Mouse (Mus musculus): ENCODE measurements around the gene Zdhhc12. TPM values are rescaled to one million over a fixed set of nuclear protein-coding genes. Genes with fewer than 3 reads are reported as not detected.

Gene Zdhhc12
- polyA plus RNA-seq, 1 experiment from 2014 or later, result 28.0 TPM

- Histone ChIP-seq H3K27me3 (ENCODE audit: control insufficient read depth, insufficient read depth, low read length) (no peaks in the 10 kb centered on the region), H3K4me2 (no peak overlapping the region), H3K9me3 (ENCODE audit: control insufficient read depth, low read length) (no peaks in the 10 kb centered on the region), H3K27ac (ENCODE audit: low read depth, low read length) (no peak overlapping the region), H3K4me1 (ENCODE audit: control insufficient read depth, insufficient read depth, low read length) (peaks cover 4% of the 10 kb centered on the region; the same call in 1 of the 2 replicates), H3K4me3 (ENCODE audit: low read depth, low read length) (no peak overlapping the region), H3K9ac (ENCODE audit: low read length) (no peak overlapping the region), H3K36me3 (ENCODE audit: control insufficient read depth, insufficient read depth, low read length) (peaks cover 12% of the 10 kb centered on the region; the same call in 1 of the 2 replicates)
- ATAC-seq (ENCODE audit: low FRiP score) (no peak), DNase-seq (ENCODE audit: low spot score, missing footprints) (no peak)
- WGBS, result 77% methylated on average over 3 of the region's 3 CpGs
These were observed 20.2 kb downstream of the Zdhhc12 start for GRCm38 (mm10) chr2:30073285-30073684.

DNA sequence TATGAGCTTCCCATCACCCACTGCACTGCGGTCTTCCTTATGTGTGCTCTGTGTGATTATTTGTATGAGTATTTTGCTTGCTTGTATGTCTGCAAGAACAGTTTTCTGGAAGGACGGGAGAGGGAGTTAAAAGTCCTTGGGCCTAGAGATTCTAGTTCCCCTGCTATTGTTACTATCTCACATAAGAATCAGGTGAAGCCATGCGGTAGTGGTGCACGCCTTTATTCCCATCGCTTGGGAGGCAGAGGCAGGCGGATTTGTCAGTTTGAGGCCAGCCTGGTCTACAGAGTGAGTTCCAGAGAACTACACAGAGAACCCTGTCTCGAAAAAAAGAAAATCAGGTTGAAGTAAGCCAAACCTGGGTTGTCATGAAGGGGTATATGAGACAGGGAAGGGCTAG lies 20.6 kb downstream of the Zdhhc12 start:
- Histone ChIP-seq H3K27ac (ENCODE audit: low read depth, low read length) (no peak overlapping the region), H3K27me3 (ENCODE audit: control insufficient read depth, insufficient read depth, low read length) (no peaks in the 10 kb centered on the region), H3K9ac (ENCODE audit: low read length) (no peak overlapping the region), H3K4me2 (no peak overlapping the region), H3K4me1 (ENCODE audit: control insufficient read depth, insufficient read depth, low read length) (peaks cover 3% of the 10 kb centered on the region; the same call in 1 of the 2 replicates), H3K4me3 (ENCODE audit: low read depth, low read length) (no peak overlapping the region), H3K36me3 (ENCODE audit: control insufficient read depth, insufficient read depth, low read length) (peaks cover 13% of the 10 kb centered on the region; the same call in 1 of the 2 replicates), H3K9me3 (ENCODE audit: control insufficient read depth, low read length) (no peaks in the 10 kb centered on the region)
- ATAC-seq (ENCODE audit: low FRiP score) (no peak), DNase-seq (ENCODE audit: low spot score, missing footprints) (peak; percentile 87)
- 74% methylated on average over 7 of the region's 7 CpGs for WGBS

DNA sequence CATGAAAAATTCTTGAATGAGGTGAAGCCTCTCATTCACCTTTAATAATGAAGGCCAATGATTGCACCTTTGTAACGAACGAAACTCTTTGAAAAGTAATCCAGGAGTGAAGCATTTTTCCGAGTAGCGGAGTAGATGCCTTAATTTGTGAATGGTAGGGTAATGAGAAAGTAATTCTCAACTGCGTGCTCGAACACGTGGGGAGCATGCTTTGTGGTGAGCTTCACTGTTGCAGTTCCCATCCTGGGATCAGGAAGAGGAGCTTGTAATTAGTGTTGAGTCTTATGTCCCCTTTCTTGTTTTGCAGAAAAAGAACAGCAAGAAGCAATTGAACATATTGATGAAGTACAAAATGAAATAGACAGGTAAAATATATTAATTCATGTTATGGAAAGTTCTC lies 25.5 kb downstream of the Zdhhc12 start:
- Histone ChIP-seq H3K27me3 (ENCODE audit: control insufficient read depth, insufficient read depth, low read length) (no peaks in the 10 kb centered on the region), H3K4me1 (ENCODE audit: control insufficient read depth, insufficient read depth, low read length) (peaks cover 26% of the 10 kb centered on the region), H3K4me3 (ENCODE audit: low read depth, low read length) (peak overlapping the region; percentile 100), H3K36me3 (ENCODE audit: control insufficient read depth, insufficient read depth, low read length) (peaks cover 13% of the 10 kb centered on the region; the same call in 1 of the 2 replicates), H3K9ac (ENCODE audit: low read length) (peak overlapping the region; percentile 100), H3K27ac (ENCODE audit: low read depth, low read length) (no peak overlapping the region), H3K4me2 (peak overlapping the region; percentile 64), H3K9me3 (ENCODE audit: control insufficient read depth, low read length) (no peaks in the 10 kb centered on the region)
- ATAC-seq (ENCODE audit: low FRiP score) (no peak), DNase-seq (ENCODE audit: low spot score, missing footprints) (no peak)
- WGBS, result 42% methylated on average over 7 of the region's 7 CpGs

DNA sequence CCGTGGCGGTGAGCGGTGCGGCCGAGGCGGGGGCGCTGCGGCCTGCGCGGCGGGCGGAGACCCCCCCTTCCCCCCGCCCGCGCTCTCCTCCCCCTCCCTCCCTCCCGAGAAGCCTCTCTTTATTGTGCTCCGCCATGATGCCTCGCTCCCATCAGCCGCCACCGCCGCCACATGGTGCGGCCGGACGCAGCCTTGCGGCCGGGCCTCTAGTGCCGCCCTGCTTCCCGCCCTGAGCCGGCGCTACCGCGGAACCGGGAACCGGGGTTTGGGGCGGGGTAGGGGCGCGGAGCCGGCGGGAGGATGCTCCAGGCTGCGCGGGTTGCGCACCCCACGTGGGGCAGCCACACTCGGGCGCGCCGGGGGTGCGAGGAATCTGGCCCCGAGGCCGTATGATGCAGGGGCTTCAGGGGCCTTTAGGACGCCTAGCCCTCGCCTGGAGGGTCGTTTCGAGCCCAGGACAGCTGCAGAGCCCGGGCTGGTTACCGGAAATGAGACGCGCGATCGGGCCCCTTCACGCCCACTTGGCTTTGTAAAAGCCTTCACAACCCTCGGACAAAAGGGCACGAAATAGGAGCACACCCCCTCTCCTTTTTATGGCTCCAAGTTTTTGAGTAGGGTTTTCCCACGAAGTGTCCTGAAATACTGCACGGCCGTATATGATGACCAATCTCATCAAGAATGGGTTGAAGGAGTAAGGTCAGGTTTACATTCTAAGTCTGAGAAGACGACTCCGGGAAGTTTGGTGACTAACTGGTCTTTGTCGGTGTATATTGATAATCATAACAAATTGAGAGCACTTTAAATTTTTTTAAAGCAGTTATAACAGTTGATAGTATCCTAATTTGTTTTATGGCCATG lies 26.2 kb downstream of the Zdhhc12 start:
- peak; percentile 94 for DNase-seq (ENCODE audit: low spot score, missing footprints)
- Histone ChIP-seq H3K4me1 (ENCODE audit: control insufficient read depth, insufficient read depth, low read length) (peaks cover 28% of the 10 kb centered on the region), H3K4me2 (peak overlapping the region; percentile 64), H3K27ac (ENCODE audit: low read depth, low read length) (peak overlapping the region; percentile 99), H3K9ac (ENCODE audit: low read length) (peak overlapping the region; percentile 100), H3K9me3 (ENCODE audit: control insufficient read depth, low read length) (no peaks in the 10 kb centered on the region), H3K36me3 (ENCODE audit: control insufficient read depth, insufficient read depth, low read length) (peaks cover 11% of the 10 kb centered on the region; the same call in 1 of the 2 replicates), H3K27me3 (ENCODE audit: control insufficient read depth, insufficient read depth, low read length) (no peaks in the 10 kb centered on the region), H3K4me3 (ENCODE audit: low read depth, low read length) (peak overlapping the region; percentile 100)
- ATAC-seq (ENCODE audit: low FRiP score), result peak; percentile 15
- WGBS, result under 1% methylated on average over 58 of the region's 69 CpGs

DNA sequence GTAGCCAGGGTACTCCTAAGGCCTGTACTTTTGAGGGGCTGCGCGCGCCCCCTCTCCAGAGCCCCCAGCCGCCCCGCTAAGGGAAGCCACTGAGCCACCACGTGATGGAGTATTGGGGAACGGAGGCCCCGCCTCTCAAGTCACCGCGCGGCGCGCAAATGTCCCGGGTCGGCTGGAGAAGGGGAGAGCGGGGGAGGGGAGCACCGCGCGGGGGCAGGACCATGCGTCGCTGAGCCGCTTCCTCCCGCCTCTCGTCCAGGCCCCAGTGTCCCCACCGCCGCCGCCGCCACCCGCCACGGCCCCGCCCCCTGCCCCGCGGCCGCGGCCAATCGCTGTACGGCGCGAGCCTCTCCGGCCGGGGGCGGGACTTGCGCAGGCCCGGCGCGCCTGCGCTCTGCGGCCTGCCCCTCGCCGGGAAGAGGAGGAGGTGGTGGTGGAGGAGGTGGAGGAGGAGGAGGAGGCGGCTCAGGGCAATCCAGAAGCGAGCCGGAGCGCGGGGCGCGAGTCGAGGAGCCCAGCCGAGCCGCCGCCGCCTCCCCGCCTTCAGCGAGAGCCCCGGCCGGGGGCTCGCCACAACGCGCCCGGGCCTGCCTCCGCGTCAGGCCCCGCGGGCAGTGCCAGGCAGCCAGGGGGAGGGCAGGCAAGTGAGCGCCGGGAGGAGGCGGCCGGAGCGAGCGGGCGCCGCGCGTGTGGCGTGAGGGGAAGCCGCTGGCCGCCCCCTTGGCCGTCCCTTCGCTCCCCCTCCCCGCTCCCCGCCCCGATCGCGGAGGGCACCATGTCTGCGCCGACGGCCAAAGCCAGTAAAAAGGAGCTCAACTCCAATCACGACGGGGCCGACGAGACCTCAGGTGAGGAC lies 27.2 kb downstream of the Zdhhc12 start:
- Histone ChIP-seq H3K27me3 (ENCODE audit: control insufficient read depth, insufficient read depth, low read length) (no peaks in the 10 kb centered on the region), H3K4me3 (ENCODE audit: low read depth, low read length) (peak overlapping the region; percentile 100), H3K4me1 (ENCODE audit: control insufficient read depth, insufficient read depth, low read length) (peaks cover 32% of the 10 kb centered on the region), H3K4me2 (peak overlapping the region; percentile 59), H3K9ac (ENCODE audit: low read length) (peak overlapping the region; percentile 100), H3K9me3 (ENCODE audit: control insufficient read depth, low read length) (no peaks in the 10 kb centered on the region), H3K36me3 (ENCODE audit: control insufficient read depth, insufficient read depth, low read length) (peaks cover 11% of the 10 kb centered on the region; the same call in 1 of the 2 replicates), H3K27ac (ENCODE audit: low read depth, low read length) (peak overlapping the region; percentile 99)
- peak; percentile 94 for ATAC-seq (ENCODE audit: low FRiP score)
- 0% methylated on average over 33 of the region's 101 CpGs for WGBS
- DNase-seq (ENCODE audit: low spot score, missing footprints), result peak; percentile 99

GRCm38 (mm10) chr2:30064298-30064697 lies 29.1 kb downstream of the Zdhhc12 start:
- 48% methylated on average over 3 of the region's 3 CpGs for WGBS
- DNase-seq (ENCODE audit: low spot score, missing footprints) (no peak), ATAC-seq (ENCODE audit: low FRiP score) (no peak)
- H3K4me1 ChIP-seq (ENCODE audit: control insufficient read depth, insufficient read depth, low read length), result peaks cover 32% of the 10 kb centered on the region
- H3K27ac ChIP-seq (ENCODE audit: low read depth, low read length), result no peak overlapping the region
- no peaks in the 10 kb centered on the region for H3K27me3 ChIP-seq (ENCODE audit: control insufficient read depth, insufficient read depth, low read length)
- H3K36me3 ChIP-seq (ENCODE audit: control insufficient read depth, insufficient read depth, low read length), result peaks cover 5% of the 10 kb centered on the region; the same call in 1 of the 2 replicates
- peak overlapping the region; percentile 65; the same call in 1 of the 2 replicates for H3K4me3 ChIP-seq (ENCODE audit: low read depth, low read length)
- H3K4me2 ChIP-seq, result peak overlapping the region; percentile 95
- H3K9ac ChIP-seq (ENCODE audit: low read length), result peak overlapping the region; percentile 81
- no peaks in the 10 kb centered on the region for H3K9me3 ChIP-seq (ENCODE audit: control insufficient read depth, low read length)

DNA sequence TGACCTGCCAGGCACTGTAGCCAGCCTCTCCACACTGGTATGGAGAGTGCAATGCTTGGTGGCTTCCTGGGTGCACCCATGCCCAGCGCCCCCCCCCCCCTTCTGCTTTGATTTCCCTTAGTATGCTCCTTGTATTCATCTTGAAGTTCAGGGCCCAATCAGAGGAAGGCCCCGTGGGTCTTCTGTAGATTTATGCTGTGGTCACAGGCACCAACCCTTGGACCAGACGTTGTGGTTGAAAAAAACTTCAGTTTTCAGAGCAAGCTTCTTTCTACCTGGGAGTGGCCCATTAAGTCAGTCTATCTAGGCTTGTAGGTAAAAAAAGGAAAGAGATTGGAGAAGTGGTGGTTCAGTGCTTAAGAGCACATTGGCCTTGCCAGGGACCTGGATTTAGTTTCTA lies 29.7 kb downstream of the Zdhhc12 start:
- WGBS, result 7% methylated on average over 2 of the region's 3 CpGs

DNA sequence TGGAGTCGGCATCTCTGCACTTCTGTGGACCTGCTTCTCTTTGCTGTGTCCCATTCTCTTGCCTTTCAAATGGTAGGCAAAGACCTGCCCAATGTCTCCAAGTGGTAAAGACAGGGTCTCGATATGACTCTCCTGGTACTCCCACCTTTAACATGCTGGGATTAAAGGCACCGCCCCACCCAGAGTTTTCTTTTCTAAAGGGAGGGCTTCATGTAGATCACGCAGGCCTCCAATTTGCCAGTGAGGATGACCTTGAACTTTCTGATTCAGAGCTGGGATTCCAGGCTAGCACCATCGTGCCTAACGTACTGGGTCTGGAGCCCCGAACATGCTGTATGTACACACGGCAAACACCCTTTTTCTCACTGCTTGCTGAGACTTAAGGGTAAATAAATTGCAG lies 30.2 kb downstream of the Zdhhc12 start:
- WGBS, result 2% methylated on average over 8 of the region's 8 CpGs
- no peak for ATAC-seq (ENCODE audit: low FRiP score)
- Histone ChIP-seq H3K9ac (ENCODE audit: low read length) (peak overlapping the region; percentile 81), H3K36me3 (ENCODE audit: control insufficient read depth, insufficient read depth, low read length) (peaks cover 1% of the 10 kb centered on the region; the same call in 1 of the 2 replicates), H3K4me3 (ENCODE audit: low read depth, low read length) (peak overlapping the region; percentile 65), H3K27me3 (ENCODE audit: control insufficient read depth, insufficient read depth, low read length) (no peaks in the 10 kb centered on the region), H3K4me2 (peak overlapping the region; percentile 95), H3K9me3 (ENCODE audit: control insufficient read depth, low read length) (no peaks in the 10 kb centered on the region), H3K4me1 (ENCODE audit: control insufficient read depth, insufficient read depth, low read length) (peaks cover 30% of the 10 kb centered on the region), H3K27ac (ENCODE audit: low read depth, low read length) (peak overlapping the region; percentile 87; the same call in 1 of the 2 replicates)
- no peak for DNase-seq (ENCODE audit: low spot score, missing footprints)

More for the DNA sequence above, 29.7 kb downstream of the Zdhhc12 start:
- no peak for DNase-seq (ENCODE audit: low spot score, missing footprints)
- peaks cover 32% of the 10 kb centered on the region for H3K4me1 ChIP-seq (ENCODE audit: control insufficient read depth, insufficient read depth, low read length)
- no peak overlapping the region for H3K27ac ChIP-seq (ENCODE audit: low read depth, low read length)
- H3K27me3 ChIP-seq (ENCODE audit: control insufficient read depth, insufficient read depth, low read length), result no peaks in the 10 kb centered on the region
- H3K4me2 ChIP-seq, result peak overlapping the region; percentile 95
- peak overlapping the region; percentile 65 for H3K4me3 ChIP-seq (ENCODE audit: low read depth, low read length)
- H3K9ac ChIP-seq (ENCODE audit: low read length), result peak overlapping the region; percentile 81
- H3K36me3 ChIP-seq (ENCODE audit: control insufficient read depth, insufficient read depth, low read length), result peaks cover 2% of the 10 kb centered on the region; the same call in 1 of the 2 replicates
- ATAC-seq (ENCODE audit: low FRiP score), result no peak
- H3K9me3 ChIP-seq (ENCODE audit: control insufficient read depth, low read length), result no peaks in the 10 kb centered on the region

Measured in midbrain, embryonic 11.5 days (tissue).